Mouse (Mus musculus): ENCODE data around the gene Bri3bp.

Bri3bp gene

DNA sequence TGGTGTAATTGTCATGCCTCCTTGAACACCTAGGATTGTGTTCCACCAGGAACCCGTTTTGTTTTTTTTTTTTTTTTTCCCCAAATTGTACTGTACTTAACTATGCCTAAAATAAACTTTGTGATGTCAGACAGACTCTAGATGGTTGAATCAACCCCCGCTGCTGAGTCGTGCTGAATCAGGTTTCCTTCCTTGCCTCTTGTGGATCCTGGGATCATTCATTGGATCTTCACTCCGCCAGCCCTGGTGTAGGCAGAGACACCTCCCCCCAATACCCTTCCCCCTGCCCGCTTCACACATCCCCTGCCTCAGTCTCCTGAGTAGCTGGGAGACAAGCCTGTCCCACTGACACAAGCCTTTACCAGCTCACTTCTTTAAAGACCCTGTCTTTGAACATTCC is 7.9 kb downstream of the Bri3bp start:
- no peak for DNase-seq (ENCODE audit: low read depth, low spot score)

DNA sequence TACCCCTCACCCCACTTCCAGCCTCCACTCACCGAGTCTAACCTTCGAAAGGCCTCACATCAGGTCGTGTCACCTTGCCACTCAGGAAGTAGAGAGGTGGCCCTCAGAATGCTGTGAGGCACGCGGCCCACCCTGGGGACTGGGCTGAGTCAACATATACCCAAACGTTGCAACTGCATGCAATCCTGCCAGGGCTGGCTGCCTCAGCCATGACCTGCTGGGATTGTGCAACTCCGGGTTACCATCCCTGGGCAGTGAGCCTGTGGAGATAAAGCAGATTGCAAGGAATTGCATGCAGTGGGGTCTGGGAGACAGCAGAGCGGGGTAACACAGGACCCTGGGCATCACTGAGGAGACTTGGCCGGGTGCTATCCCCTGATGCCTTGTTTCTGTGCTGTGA is 11.2 kb downstream of the Bri3bp start:
- no peak for DNase-seq (ENCODE audit: low read depth, low spot score)

DNA sequence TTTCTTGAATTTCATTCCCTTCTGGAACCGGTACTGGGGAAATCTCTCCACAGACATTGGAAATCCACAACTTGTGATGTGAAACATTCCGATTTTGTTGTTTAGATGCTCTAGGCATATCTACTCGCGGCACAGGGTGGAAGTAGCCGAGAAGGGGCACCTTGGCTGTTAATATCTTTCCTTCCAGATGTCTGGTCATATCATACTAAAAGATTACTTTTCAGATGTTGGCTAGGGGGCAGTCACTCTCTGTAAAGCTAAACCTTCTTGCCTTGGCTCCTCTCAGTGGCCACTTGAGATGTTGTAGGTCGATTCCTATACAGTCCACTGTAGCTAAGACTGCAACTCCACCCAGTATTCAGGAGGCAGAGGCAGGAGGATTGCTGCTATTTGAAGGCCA is 14.7 kb downstream of the Bri3bp start:
- DNase-seq (ENCODE audit: low read depth, low spot score) = no peak

DNA sequence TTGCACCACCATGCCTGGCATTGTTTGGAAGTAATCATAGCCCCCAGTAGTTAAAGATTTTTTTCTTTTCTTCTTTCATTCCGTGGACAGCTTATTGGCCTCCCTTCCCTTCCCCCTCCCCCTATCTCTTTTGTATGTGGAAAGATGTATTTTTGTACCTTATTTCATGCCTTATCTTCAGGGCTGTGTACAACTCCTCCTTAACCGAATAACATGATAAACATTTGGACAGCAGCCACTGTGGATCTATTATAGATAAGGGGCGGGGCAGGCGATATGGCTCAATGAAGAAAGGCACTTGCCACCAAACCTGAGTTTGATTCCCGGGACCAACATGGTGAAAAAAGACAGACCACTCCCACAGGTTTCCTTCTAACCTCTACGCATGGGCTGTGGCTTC is 16.2 kb downstream of the Bri3bp start:
- no peak for DNase-seq (ENCODE audit: low read depth, low spot score)

DNA sequence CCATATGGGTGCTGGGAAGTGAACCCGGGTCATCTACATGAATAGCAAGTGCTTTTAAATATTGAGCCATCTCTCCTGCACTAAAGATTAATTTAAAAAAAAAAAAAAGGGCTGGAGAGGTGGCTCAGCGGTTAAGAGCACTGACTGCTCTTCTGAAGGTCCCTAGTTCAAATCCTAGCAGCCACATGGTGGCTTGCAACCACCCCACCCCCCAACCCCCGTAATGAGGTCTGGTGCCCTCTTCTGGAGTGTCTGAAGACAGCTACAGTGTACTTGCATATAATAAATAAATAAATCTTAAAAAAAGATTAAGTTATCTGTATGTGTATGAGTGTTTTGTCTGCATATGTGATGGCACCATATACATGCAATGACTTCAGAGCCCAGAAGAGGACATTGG is 19.2 kb downstream of the Bri3bp start:
- no peak for DNase-seq (ENCODE audit: low read depth, low spot score)

DNA sequence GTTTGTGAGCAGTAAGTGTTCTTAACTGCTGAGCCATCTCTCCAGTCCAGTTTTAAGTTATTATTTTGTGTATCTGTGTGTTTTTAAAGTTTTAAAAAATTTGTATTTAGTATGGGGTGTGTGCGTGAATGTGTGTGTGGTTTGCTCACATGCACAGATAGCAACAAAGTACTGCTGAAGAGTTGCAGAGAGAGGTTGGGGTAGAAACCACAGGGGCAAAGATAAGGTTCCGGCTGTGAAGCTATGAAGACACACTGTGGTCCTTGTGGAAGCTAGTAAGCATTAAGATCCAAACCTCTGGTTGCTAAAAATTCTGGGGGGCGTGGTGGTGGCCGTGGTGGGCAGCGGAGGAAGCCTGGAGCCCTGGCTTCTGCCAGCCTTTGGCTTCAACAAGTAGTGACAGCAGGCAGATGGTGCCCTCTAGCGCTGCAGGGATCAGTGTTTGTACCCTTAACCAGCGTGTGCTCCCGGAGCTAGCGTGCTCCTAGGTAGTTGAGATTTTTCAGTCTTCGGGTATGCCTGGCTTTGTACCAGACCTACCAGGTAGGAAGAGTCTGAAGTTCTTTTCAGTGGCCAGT is 20.6 kb downstream of the Bri3bp start:
- DNase-seq (ENCODE audit: low read depth, low spot score) = no peak

DNA sequence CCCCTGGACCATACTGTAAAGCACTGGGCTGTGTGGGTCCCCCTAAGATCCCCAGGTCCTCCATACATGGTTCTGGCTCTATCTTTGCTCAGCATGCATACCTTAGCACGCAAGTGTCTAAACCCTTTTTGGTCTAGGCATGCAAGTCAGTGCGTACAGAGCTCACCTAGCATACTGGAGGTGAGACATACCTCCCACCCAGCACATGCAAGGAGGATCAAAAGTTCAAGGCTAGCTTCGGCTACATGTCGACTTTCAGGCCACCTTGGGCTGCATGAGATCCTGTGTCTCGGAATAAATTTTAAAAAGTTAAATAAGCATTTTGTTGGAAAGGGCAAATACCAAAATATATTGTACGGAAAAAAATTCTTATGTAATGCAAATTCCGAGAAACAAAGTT is 23.8 kb downstream of the Bri3bp start:
- no peak for DNase-seq (ENCODE audit: low read depth, low spot score)

DNA sequence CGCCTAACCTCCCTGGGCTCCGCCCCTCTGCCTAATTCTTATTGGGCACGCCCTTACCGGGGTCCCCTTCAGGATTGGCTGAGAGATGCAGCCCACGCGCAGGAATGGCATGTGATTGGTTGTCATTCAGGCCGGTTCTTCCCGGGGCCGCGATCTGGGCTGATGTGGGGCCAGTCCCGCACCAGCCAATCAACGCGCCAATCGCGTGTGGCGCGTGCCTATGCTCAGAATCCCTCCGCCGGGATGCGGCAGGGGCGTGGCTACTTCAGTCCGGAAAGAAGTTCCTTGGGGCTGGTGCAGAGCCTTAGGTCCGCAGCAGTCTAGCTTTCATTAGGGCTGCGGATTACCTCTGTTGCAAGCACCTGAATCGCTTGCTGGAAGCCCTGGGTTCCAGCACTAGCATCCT is 24.3 kb downstream of the Bri3bp start:
- DNase-seq (ENCODE audit: low read depth, low spot score) = peak; percentile 95

DNA sequence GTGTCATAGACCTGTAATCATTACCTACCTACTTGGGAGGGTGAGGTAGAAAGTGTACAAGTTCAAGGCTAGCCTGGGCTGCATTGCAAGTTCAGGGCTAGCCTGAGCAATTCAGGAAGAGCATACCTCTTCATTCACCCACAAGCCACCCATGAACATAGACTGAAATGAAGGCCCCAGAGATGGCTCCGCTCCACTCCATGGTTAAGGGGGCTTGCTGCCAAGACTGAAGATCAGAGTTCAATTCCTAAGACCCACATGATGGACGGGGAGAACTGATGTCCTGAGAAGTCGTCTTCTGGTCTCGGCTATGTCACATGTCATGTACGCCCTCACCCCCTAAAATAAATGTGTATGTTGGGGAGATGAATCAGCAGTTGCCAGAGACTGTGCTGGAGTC is 25.1 kb downstream of the Bri3bp start:
- no peak for DNase-seq (ENCODE audit: low read depth, low spot score)

DNA sequence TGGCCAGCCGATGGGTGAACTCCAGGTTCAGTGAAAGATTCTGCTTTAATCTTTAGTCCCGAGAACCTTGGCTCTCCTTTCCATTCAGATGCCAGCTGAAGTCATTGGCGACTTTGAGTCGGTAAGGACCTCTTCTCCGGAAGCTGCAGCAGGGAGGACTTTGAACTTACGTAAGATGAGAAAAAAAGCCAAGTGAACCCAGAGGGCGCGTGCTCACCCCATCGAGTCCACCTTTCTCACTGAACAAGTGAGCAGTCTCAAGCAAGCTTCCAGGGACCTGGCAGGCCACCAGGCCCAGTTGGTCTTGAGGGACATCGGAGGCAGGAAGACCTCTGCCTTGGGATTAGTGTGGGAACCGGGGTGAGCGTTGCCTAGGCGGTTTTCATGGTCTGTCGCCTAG is 25.9 kb downstream of the Bri3bp start:
- DNase-seq (ENCODE audit: low read depth, low spot score) = no peak

DNA sequence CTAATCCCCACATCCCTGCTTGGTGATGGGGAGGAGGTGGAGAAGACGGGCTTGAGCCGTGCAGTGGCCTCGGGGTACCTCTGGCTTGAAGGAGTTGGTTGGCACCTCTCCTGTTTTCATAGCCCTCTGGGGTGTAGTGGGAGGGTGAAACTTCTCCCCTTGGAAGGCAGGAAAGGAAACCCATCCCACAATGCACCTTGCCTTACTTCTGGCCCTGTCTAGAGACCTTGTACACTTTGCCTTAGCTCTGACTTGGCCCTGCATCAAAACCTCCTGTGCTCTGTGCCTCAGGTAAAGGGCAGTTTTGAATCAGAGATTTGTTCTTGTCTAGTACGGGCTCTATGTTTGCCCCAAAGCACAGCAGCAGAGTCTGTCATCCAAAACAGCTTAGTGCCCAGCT is 29.3 kb downstream of the Bri3bp start:
- no peak for DNase-seq (ENCODE audit: low read depth, low spot score)

DNA sequence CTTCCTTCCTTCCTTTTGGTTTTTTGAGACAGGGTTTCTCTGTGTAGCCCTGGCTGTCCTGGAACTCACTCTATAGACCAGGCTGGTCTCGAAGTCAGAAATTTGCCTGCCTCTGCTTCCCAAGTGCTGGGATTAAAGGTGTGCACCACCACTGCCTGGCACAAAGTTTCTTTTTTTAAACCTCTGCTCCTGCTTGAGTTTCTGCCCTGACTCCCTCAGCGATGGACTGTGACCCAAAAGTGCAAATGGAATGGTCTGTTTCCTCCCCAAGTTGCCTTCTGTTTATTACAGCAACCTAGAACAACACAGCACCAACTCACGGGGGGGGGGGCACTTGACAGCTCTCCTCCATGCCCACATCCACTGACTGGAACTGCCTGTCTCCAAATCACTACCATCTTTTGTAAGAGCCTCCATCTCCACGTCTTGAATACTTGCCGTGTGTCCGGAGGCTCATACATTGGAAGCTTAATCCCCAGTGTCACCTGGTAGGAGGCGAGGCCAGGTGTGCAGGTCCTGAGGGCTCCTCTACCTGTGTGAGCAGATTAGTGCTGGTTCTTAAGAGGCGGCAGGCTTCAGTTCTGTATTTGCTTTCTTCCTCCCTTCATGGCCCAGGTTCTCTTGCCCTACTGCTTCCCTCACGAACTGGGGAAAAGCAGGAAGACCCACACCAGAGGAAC is 31.6 kb downstream of the Bri3bp start:
- DNase-seq (ENCODE audit: low read depth, low spot score) = no peak

DNA sequence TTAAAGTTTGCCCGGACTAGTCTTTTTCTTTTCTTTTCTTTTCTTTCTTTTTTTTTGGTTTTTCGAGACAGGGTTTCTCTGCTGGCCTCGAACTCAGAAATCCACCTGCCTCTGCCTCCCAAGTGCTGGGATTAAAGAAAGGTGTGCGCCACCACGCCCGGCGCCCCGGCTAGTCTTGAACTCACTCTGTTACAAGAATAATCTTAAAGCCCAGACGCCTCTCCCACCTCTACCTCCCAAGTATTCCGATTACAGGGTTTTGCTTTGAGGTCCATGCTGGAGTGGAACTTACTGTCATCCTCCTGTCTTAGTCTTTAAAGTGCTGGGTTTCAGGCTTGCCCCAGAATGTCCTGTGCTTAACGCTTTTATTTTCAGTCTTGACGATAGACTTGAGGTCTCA is 33.7 kb downstream of the Bri3bp start:
- DNase-seq (ENCODE audit: low read depth, low spot score) = no peak

DNA sequence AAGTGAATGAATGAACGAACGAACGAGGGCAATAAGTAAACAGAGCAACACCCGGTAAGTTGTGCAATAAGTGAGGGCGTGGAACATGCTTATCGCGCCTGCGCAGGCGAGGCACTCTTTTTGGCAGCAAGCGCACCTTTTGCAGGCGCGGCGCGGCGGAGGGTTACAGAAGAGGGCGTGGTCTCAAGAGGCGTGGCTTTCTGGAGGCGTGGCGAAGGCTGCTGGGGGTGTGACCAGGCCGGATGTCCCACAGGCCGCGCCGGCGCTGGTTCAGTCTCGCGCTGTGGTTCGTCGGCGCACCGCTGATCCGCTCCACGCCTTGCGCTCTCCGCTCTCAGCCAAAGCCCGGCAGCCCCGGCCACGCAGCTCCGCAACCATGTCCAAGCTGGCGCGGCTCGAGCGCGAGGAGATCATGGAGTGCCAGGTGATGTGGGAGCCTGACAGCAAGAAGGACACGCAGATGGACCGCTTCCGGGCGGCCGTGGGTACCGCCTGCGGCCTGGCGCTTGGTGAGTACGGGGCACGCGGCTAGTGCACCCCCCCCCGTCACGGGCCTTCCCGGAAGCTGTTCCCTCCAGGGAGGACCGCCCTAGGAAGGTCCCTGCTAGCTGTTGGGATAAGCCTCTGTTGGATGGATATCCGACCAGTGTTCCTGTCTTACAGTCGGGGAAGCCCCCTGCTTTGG is 34.4 kb downstream of the Bri3bp start, which contains the start of gene Aacs:
TSS of gene Aacs (plus strand) at position 214 of the 685 bp plus-strand sequence.
- peak; percentile 94 for DNase-seq (ENCODE audit: low read depth, low spot score)

DNA sequence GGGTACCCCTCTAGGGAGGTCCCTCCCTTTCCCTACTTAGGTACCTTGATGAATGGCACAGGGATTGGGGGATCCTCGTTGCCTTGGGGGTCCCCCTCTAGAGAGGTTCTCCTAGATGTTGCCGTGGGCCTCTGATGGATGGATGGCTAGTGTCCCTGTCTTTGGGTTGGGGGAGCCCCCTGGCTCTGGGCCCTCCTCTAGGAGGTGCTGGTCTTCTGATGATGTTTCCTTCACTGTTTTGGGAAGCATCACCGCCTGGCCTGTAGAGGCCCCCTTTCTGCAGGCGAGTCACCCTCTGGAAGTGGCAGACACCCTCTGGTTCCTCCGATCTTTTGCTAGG is 34.9 kb downstream of the Bri3bp start:
- no peak for DNase-seq (ENCODE audit: low read depth, low spot score)

DNA sequence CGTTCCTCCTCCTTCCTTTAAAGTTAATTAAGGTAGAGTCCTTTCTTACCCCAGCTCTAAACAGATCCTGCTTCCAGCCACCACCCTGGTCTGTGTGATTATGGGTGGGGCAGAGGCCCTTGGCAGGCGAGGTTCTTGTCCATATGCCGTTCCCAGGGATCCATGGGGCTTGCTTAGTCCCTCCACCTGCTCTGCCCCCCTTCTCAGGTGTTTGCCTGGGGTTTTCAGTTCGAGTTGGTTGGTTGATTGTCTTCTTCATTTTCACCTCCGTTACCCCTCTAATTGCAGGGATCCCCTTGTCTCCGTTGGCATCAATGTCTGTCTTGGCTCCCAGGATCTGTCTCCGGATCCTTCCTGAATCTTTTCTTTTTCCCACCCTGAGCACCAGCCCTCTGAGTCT is 35.4 kb downstream of the Bri3bp start:
- no peak for DNase-seq (ENCODE audit: low read depth, low spot score)

DNA sequence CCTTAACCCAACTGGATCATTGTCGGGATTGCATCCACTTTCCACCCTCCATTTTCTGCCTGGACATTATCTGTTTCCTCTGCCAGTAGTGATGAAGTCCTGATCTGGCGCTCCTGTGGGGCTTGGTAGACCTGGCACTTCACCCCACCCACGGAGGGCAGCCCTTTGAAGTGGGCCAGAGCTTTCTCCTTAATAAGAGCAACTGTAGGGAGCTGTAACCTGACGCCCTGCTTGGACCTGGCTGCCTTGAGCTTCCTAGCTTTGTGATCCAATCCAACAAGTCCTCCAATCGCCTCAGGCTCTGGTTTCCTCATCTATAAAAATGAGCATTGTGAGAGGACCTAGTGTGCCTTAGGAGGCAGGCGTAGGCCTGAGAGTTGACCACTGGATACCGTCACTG is 36.2 kb downstream of the Bri3bp start:
- DNase-seq (ENCODE audit: low read depth, low spot score) = no peak

DNA sequence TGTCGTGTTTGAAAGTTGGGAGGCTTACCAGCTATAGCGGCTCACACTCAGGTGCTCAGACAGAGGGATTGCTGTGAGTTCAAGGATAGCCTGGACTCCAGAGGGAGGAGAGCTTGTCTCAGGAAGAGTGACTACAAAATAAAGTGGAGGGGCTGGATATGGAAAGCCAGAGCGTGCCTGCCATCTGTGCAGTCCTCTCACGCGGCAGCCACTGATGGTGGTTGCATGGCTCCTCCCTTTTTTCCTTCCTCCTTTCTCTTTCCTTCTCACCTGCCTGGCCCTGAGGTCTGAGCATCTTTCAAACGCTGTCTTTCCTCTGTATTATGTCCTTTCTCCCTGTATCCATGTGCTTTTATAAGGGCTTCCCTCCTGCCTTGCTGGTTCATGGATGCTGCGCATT is 36.7 kb downstream of the Bri3bp start:
- no peak for DNase-seq (ENCODE audit: low read depth, low spot score)

DNA sequence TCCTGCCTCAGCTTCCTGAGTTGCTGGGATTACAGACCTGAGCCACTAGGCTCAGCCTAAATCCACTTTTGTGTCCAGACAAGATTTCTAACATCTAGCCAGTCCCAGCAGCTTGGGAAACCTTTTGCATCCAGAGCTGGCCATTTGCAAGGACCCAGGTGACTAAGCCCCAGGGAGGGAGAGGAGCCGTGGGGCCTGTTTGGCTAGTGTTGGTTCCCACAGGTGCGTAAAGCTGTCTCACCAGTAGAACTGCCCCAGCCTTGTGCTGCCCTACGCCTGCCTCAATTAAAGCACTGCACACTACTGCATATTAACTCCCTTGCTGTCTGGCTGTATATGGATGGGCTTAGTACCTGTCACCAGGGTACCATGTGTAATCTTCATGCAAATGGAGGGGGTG is 38.0 kb downstream of the Bri3bp start:
- no peak for DNase-seq (ENCODE audit: low read depth, low spot score)

DNA sequence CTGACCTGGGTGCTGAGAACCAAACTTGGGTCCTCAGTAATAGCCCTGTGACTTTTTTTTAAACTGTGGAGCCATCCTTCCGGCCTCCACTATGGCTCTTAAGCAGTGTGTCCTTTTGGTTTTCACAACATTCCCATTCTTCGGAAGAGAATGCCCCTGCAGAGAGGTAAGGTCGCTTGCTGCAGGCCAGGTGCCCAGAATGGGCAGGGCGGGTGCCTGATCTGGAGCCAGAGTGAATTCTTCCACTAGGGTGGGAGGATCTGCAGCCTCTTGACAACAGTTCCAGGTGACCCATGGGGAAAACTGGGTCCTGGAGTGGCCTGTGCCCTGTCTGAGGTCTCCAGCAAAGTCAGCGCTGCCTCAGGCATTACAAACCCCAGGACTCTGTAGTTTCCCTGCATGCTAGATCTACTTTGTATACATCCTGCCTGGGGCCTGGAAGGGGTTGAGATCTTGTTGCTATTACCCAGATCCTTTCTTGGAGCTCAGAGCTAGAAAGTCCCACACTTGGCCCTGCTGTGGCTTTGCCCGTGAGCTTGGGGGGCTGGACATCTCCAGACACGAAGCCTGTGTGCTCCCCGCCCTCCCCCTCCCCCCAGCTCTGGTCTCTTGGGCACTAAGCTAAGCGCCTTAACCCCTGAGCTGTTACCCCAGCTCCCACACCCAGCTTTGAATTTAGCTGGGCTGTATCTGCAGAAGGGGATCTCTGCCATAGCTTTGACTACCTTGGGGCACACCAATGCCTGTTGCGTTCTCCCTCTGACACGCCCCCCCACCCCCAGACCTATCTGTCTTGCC is 39.3 kb downstream of the Bri3bp start:
- DNase-seq (ENCODE audit: low read depth, low spot score) = no peak

DNA sequence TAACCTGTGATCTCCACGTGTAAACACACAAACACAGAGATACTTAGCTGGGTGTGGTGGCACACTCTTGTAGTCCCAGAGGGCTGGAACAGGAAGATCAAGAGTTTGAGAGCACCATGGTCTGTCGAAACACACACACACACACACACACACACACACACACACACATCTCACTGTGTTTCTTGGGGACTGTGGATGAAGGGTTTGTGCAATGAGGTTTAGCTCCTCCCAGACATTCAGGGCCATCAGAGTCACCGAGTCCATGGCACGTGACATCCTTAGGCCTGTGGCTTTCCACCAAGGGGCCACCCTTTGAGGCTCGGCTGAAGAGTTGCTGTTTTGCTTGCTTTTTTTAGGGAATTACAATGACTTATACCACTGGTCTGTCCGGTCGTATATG is 41.1 kb downstream of the Bri3bp start:
- no peak for DNase-seq (ENCODE audit: low read depth, low spot score)

Measured in embryo, embryonic 11.5 days (tissue).